Mouse (Mus musculus): ENCODE measurements around the gene Sdcbp2.
A peak's percentile ranks its signal among the peaks of the same experiment; 100 is the strongest.
"Not testable (repeated sequence)": the region's sequence is repeated elsewhere in the genome, so short reads cannot be mapped to it uniquely, and the experiment has no call there.

Gene Sdcbp2

GRCm38 (mm10) chr2:151573667-151574066 lies 1.2 kb downstream of the Sdcbp2 start:
- DNase-seq: no peak

GRCm38 (mm10) chr2:151574607-151575006 lies 2.2 kb downstream of the Sdcbp2 start:
- peak; percentile 36 for DNase-seq

- DNase-seq: no peak
Observed at GRCm38 (mm10) chr2:151575119-151575698, 2.8 kb downstream of the Sdcbp2 start.

DNA sequence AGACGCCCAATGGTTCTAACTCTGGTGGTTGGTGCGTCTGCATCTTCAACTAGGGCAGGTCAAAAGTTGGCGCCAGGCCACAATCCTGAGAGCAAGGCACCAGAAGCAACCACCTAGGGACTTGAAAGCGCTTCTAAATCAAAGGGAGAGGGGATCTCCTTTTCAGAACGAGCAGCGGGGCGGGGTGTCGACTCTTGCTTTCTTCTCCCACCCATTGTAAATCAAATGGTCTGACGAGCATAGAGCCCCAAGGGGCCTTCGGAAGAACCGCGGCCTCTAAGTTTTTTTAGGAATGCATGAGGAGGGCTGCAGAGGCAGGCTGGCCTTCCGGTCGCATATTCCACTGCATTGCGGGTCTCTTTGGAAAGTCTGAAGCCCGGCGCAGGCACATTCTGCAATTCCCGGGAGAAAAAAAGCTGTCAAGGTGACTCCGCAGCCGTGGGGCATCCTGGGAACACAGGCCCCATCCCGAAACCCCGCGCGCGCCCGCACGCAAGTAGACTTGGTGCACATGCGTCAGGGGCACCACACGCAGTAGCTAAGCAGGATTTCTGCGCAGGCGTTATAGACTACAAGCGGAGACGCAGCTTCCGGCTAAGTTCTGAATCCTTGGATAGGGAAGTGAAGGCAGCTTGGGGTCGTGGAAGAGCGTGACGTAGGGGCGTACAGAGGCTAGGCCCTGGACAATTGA lies 3.4 kb downstream of the Sdcbp2 start:
- peak; percentile 91 for DNase-seq

GRCm38 (mm10) chr2:151579183-151579582 lies 6.8 kb downstream of the Sdcbp2 start:
- no peak for DNase-seq

DNA sequence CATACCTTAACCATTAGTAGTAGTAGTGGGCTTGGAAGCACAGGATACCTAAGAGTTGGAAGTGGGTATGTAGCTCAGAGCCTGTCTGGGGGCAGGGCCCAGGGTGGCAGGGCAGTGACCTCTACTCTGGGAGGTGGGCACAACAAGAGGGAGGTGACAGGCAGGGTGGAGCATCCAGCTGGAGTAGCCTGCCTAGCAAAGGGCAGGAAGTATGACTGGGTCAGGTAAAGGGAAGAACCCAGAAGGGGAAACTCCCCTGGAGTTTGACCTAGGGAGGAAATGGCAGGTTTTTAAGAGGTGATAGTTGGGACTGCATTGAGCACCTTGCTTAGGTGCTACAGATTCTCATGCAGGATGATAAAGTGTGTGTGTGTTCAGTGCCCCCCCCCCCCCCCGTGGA lies 8.5 kb downstream of the Sdcbp2 start:
- DNase-seq: no peak

DNA sequence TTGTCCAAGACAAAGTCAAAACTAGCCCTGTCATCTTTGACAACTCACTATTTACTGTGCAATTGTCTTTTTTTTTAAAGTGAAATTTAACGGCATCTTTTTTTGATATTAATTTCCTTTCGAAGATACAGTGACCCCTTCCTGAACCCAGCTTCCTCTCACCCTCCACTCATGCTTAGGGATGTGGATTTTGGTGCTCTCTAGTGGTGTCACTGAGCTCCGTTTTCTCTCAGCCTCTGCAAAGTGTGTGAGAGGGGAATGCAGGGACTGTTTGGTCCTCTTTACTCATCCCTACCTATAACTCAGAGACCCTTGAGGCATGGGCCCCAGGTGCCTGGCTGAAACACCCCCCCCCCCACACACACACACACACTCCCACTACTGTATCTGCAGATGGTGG lies 13.5 kb downstream of the Sdcbp2 start:
- DNase-seq: no peak

- DNase-seq: no peak
Observed at GRCm38 (mm10) chr2:151586807-151587206, 14.4 kb downstream of the Sdcbp2 start.

GRCm38 (mm10) chr2:151587306-151587705 lies 14.9 kb downstream of the Sdcbp2 start:
- no peak for DNase-seq

GRCm38 (mm10) chr2:151598068-151598467 lies 25.6 kb downstream of the Sdcbp2 start:
- DNase-seq: no peak

DNA sequence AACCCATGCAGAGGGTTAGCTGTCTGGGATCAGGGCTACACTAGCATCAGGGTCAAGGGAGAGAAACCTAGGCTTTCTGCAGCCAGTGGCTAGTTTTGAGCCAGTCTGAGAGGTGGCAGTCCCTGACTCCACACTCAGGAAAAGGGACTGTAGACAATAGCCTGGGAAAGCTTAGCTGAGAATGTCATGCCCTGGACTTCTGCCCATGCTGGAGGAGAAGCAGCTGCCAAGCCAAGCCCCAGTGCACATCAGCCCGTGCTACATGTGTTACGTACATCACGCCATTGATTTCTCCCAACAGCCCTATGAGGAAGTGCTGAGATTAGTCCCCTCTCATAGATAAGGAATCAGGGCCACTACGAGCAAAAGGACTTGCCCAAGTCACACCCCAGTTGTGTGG lies 29.7 kb downstream of the Sdcbp2 start:
- no peak for DNase-seq

GRCm38 (mm10) chr2:151603630-151604029 lies 31.2 kb downstream of the Sdcbp2 start:
- DNase-seq: peak; percentile 29

GRCm38 (mm10) chr2:151605437-151605987 lies 33.1 kb downstream of the Sdcbp2 start:
- peak; percentile 60 for DNase-seq

DNA sequence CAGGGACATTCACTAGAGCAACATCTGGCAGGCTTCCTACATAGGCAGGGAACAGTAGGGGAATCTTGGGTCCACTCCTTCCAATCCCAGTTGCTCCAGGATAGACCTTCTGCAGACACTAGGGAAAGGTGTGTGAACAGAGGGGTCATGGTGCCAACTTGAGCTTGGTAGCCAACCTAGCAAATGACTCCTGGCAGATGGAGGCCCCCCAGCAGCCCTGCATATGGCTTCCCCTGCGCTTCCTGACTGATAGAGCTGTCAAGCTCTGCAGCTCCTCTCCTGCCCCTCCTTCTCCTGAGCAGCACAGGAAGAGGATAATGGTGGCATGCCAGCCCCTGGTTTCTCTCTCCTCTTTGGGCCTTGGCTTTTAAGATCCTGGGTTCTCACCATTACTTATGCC lies 36.0 kb downstream of the Sdcbp2 start:
- no peak for DNase-seq

DNA sequence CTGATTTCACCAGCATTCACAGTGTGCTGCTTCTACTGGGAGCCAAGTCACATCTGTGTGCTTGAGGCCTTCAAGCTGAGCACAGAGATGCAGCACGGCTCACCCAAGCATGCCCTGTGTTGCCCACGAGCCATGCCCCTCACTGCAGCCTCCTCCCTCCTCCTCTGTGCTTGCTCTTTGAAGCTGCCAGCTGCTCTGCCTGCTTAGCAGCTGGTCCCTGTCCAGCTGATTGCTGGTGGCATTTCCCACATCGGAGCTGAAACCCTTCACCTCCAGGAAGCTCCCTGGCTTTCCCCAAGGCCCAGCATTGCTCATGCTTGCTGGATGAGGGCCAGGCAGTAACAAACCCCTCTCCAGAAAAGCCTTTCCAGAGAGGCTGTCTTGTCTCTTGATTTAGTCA lies 37.6 kb downstream of the Sdcbp2 start:
- no peak for DNase-seq

DNA sequence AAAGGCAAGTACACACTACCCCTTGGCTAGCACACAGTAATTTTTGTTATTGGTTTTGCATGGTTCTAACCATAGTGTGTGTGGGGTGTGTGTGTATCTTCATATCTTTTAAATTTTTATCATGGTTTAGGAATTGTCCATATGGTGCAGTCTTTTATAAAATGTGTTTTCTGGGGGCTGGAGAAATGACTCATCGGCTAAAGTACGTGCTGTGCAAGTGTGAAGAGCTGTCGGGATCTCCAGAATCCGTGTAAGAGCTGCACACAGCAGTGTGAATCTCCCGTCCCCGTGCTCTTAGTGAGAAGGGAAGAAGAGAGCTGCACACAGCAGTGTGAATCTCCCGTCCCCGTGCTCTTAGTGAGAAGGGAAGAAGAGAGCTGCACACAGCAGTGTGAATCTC lies 43.4 kb downstream of the Sdcbp2 start:
- DNase-seq: not testable (repeated sequence)

- peak; percentile 41 for DNase-seq
Observed at GRCm38 (mm10) chr2:151616551-151617329, 44.3 kb downstream of the Sdcbp2 start.

- no peak for DNase-seq
Observed at GRCm38 (mm10) chr2:151623776-151624175, 51.4 kb downstream of the Sdcbp2 start.

- DNase-seq: no peak
Observed at GRCm38 (mm10) chr2:151626296-151626695, 53.9 kb downstream of the Sdcbp2 start.

GRCm38 (mm10) chr2:151628011-151628410 lies 55.6 kb downstream of the Sdcbp2 start:
- no peak for DNase-seq

DNA sequence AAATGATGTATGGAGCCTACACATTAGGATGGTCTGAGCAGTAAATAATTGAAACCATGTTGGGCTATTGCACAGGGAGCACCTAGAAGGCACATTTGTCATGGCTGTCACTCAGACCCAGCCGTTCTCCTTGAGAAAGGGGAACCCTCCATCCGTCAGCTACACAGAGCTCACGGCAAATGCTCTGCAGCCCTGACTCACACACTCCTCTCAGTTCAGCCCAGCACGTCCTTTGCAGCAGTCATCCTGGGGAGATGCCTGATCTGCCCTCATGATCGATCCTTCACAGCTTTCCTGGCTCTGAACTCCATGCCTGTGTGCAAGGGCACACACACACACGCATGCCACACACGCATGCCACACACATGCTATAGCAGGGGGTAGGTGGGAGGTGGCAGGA lies 56.9 kb downstream of the Sdcbp2 start:
- DNase-seq: no peak

- DNase-seq: no peak
Observed at GRCm38 (mm10) chr2:151631406-151632158, 59.2 kb downstream of the Sdcbp2 start.
